Mouse (Mus musculus): ENCODE results near the gene Rassf3.

DNA sequence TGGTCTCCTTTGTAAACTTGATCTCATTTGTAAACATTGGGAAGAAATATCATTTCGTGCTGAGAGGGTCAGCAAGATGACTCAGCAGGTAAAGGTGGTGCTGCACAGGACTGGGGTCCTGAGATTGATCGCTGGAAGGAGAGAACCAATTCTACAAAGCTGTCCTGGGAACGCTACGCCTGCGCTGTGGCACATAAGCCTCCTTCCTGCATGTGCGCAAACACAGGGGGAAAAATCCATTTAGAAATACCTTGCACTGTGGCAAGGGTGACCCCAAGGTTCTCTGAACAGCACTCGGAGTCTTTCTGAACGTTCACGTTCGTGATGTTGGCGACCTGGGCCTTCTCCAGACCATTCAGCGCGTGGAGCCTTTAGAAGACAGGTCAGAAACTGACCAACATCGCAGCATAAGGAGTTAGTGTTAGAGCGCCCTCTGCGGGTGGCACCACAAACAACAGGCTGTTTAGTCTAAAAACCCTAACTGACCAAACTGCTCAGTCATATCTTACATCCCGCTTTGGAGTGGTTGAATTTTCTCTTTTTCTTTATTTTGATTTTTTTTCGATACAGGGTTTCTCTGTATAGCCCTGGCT lies 40.0 kb upstream of the Rassf3 start:
- TF ChIP-seq CTCF (IDR thresholded peaks at IDR 0.05; ENCODE audit: borderline replicate concordance, control insufficient read depth, extremely low read depth, insufficient read depth, low read length, poor library complexity) (peak; percentile 50; the same call in 1 of the 2 replicates), POLR2A (IDR thresholded peaks at IDR 0.05; ENCODE audit: control insufficient read depth, extremely low read depth, insufficient read depth, low read length, poor library complexity) (no peak)

All from thymus, adult 2 months (tissue).